Mouse (Mus musculus) ES-E14 (cell line): Measurements from ENCODE around the gene Nsrp1. TPM values are rescaled to one million over a fixed set of nuclear protein-coding genes. Genes with fewer than 3 reads are reported as not detected.
A peak's percentile ranks its signal among the peaks of the same experiment; 100 is the strongest.
"Not testable (repeated sequence)": the region's sequence is repeated elsewhere in the genome, so short reads cannot be mapped to it uniquely, and the experiment has no call there.

Experiments used
- DNase-seq: peaks from one replicate; pipeline ENCODE4 v3.0.0-alpha.2; 2013; ENCODE audit warnings: low read depth, low spot score
- H3K27ac ChIP-seq: 2 replicates; pipeline ENCODE4 v1.5.1; 2012; ENCODE audit warnings: low read depth, mild to moderate bottlenecking, low read length, moderate library complexity, mixed read lengths; ENCODE audit not compliant: poor library complexity, insufficient read depth, severe bottlenecking
- H3K36me3 ChIP-seq: 2 replicates; pipeline ENCODE4 v1.6.1; 2012; ENCODE audit warnings: mild to moderate bottlenecking, low read length, moderate library complexity, mixed read lengths; ENCODE audit not compliant: control insufficient read depth, poor library complexity, insufficient read depth, severe bottlenecking
- H3K4me1 ChIP-seq, 2 experiments: fragments of 150-350 bp in 1 of 2; sonication (generic) in 1 of 2; 2 replicates each; pipeline ENCODE4 v1.6.1; 2012; ENCODE audit warnings: low read length in 2 of 2, mild to moderate bottlenecking in 1 of 2, mixed read lengths in 1 of 2; ENCODE audit not compliant: control insufficient read depth in 2 of 2, insufficient read depth in 2 of 2, poor library complexity in 1 of 2
- H3K4me3 ChIP-seq, 2 experiments: fragments of 150-350 bp in 1 of 2; sonication (generic) in 1 of 2; 2 replicates each; pipeline ENCODE4 v1.5.1; 2012; ENCODE audit warnings: low read length in 2 of 2, low read depth in 1 of 2, mild to moderate bottlenecking in 1 of 2, mixed read lengths in 1 of 2; ENCODE audit not compliant: insufficient read depth in 1 of 2, poor library complexity in 1 of 2, severe bottlenecking in 1 of 2
- H3K9ac ChIP-seq: 2 replicates; pipeline ENCODE4 v1.6.1; 2012; ENCODE audit warnings: low read depth, mild to moderate bottlenecking, low read length, mixed read lengths; ENCODE audit not compliant: poor library complexity, insufficient read depth, severe bottlenecking
- H3K9me3 ChIP-seq: fragments of 150-350 bp; sonication (generic); 2 replicates; pipeline ENCODE4 v1.6.1; 2012; ENCODE audit warnings: low read depth, mild to moderate bottlenecking, low read length; ENCODE audit not compliant: control insufficient read depth, insufficient read depth
- CHD2 ChIP-seq: IDR thresholded peaks from 2 replicates; pipeline ENCODE4 v1.6.1; 2014; ENCODE audit warnings: mild to moderate bottlenecking, low read depth, low read length, inconsistent platforms
- HCFC1 ChIP-seq: IDR thresholded peaks from 2 replicates; pipeline ENCODE4 v1.6.1; 2012; ENCODE audit warnings: low read length, inconsistent platforms, borderline replicate concordance; ENCODE audit not compliant: insufficient read depth
- MAFK ChIP-seq: IDR thresholded peaks from 2 replicates; pipeline ENCODE4 v1.6.1; 2014; ENCODE audit warnings: mild to moderate bottlenecking, low read depth, low read length, inconsistent platforms; ENCODE audit not compliant: insufficient read depth
- ZC3H11A ChIP-seq: IDR thresholded peaks from 2 replicates; pipeline ENCODE4 v1.6.1; 2012; ENCODE audit warnings: low read depth, mild to moderate bottlenecking, inconsistent platforms, low read length, borderline replicate concordance
- ZNF384 ChIP-seq: IDR thresholded peaks from 2 replicates; pipeline ENCODE4 v1.6.1; 2012; ENCODE audit warnings: low read depth, low read length, inconsistent platforms
- in situ Hi-C, 2 experiments: fragments of 600-800 bp; cut with MboI; formaldehyde crosslinking; loops; one replicate each; pipeline ENCODE4 v1.15.1; 2025; ENCODE audit warnings: low sequenced_read_pairs in 2 of 2, inconsistent platforms in 1 of 2; ENCODE audit not compliant: unreplicated experiment in 2 of 2
- total RNA-seq: library from RNA; depleted of rRNA; stranded (reverse); fragments of 300-350 nt; gene quantifications from 2 replicates; pipeline ENCODE4 v1.2.3, GENCODE M21; 2012; rRNA removed

Gene Nsrp1
- total RNA-seq = 12.1 and 13.3 TPM in 2 replicates

GRCm38 (mm10) chr11:77078273-77079134, at the start of gene Nsrp1:
Gene Nsrp1 (minus strand): TSS chr11:77078435.
- Histone ChIP-seq H3K9ac (peak within 1 kb of the TSS; percentile 94), H3K36me3 (peaks cover 9% of the 10 kb centered on the region; the same call in 1 of the 2 replicates), H3K9me3 (no peaks in the 10 kb centered on the region), H3K4me3 (peak within 1 kb of the TSS; percentile 92 to 100), H3K4me1 (no peaks in the 10 kb centered on the region; a peak in 1 of 4 replicates), H3K27ac (peak within 1 kb of the TSS; percentile 78)
- in situ Hi-C loops = no loop called here
- TF ChIP-seq HCFC1 = peak; percentile 68; the same call in 1 of the 2 replicates
- TF ChIP-seq CHD2 = no peak
- peak; percentile 79 for DNase-seq

GRCm38 (mm10) chr11:77111141-77111540, 32.9 kb upstream of the Nsrp1 start:
- Histone ChIP-seq H3K36me3 (no peaks in the 10 kb centered on the region), H3K27ac (no peak overlapping the region), H3K9ac (no peak overlapping the region), H3K9me3 (no peaks in the 10 kb centered on the region), H3K4me1 (peaks cover 0 to 2% of the 10 kb centered on the region in 2 experiments; a peak in 1 of 4 replicates), H3K4me3 (no peak overlapping the region)
- in situ Hi-C loops = no loop called here
- DNase-seq = no peak
- TF ChIP-seq HCFC1 = no peak
- no peak for TF ChIP-seq MAFK
- TF ChIP-seq ZC3H11A = no peak
- TF ChIP-seq ZNF384 = no peak
- no peak for TF ChIP-seq CHD2

- no peak overlapping the region for H3K9ac ChIP-seq
- H3K4me1 ChIP-seq = peaks cover 0 to 2% of the 10 kb centered on the region in 2 experiments; a peak in 1 of 4 replicates
- in situ Hi-C loops = loop anchor here in 1 of 2 experiments (10.0 kb wide), 1 partner anchor 206 kb away; no protein-coding TSS in a partner anchor
- H3K4me3 ChIP-seq = no peak overlapping the region
- H3K27ac ChIP-seq = no peak overlapping the region
- DNase-seq = no peak
- no peaks in the 10 kb centered on the region for H3K36me3 ChIP-seq
- no peaks in the 10 kb centered on the region for H3K9me3 ChIP-seq
- no peak for TF ChIP-seq MAFK
- no peak for TF ChIP-seq ZC3H11A
- no peak for TF ChIP-seq CHD2
- no peak for TF ChIP-seq ZNF384
Measured at GRCm38 (mm10) chr11:77108442-77108841, 30.2 kb upstream of the Nsrp1 start.

GRCm38 (mm10) chr11:77107872-77108271, 29.6 kb upstream of the Nsrp1 start:
- in situ Hi-C loops = loop anchor here in 1 of 2 experiments (10.0 kb wide), 1 partner anchor 207 kb away; no protein-coding TSS in a partner anchor

GRCm38 (mm10) chr11:77106961-77107360, 28.7 kb upstream of the Nsrp1 start:
- Histone ChIP-seq H3K36me3 (no peaks in the 10 kb centered on the region), H3K27ac (no peak overlapping the region), H3K9me3 (no peaks in the 10 kb centered on the region), H3K4me1 (peaks cover 0 to 2% of the 10 kb centered on the region in 2 experiments; a peak in 1 of 4 replicates), H3K4me3 (peak overlapping the region; percentile 16 to 22; a peak in 3 of 4 replicates), H3K9ac (no peak overlapping the region)
- in situ Hi-C loops = loop anchor here in 1 of 2 experiments (10.0 kb wide), 1 partner anchor 208 kb away; no protein-coding TSS in a partner anchor
- TF ChIP-seq ZNF384 = no peak
- TF ChIP-seq CHD2 = no peak
- no peak for TF ChIP-seq HCFC1
- TF ChIP-seq ZC3H11A = no peak
- TF ChIP-seq MAFK = no peak
- no peak for DNase-seq

More at GRCm38 (mm10) chr11:77107872-77108271, 29.6 kb upstream of the Nsrp1 start:
- H3K36me3 ChIP-seq, H3K9ac ChIP-seq, H3K9me3 ChIP-seq, DNase-seq, H3K4me1 ChIP-seq, H3K4me3 ChIP-seq, H3K27ac ChIP-seq: not testable (repeated sequence)
